Mouse (Mus musculus): ENCODE measurements at regions not wholly inside any gene's neighbourhood (a gene's known extent, or its start where the extent isn't known, plus 50 kb on each side); places are given as distances from the start of the nearest gene placed in this dataset.

DNA sequence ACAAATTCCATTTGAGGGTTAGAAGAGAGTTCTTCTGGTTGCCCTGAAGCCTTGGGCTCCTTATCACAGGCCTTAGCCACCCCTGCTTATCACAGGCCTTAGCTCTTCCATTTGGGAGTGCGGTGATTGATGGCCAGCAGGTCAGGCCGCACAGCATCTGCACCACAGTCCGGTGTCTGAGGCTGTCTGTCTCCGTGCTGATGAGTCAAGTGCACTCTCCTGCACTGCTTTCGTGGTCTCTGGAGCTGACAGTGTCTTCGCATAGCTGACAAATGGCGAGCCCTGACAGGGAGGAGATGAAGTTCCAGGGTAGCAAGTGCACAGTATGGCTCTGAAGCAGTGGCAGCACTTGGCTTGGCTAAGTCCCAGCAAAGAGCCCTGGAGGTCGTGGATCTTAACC lies 95.7 kb upstream of the Slc44a1 start:
- TF ChIP-seq CTCF (IDR thresholded peaks at IDR 0.05; ENCODE audit: control insufficient read depth, insufficient read depth, insufficient read length) (no peak), CEBPB (IDR thresholded peaks at IDR 0.05; ENCODE audit: low read depth) (no peak), FOSL1 (IDR thresholded peaks at IDR 0.05; ENCODE audit: insufficient read depth, low read length, poor library complexity, severe bottlenecking) (no peak), USF1 (IDR thresholded peaks at IDR 0.05; ENCODE audit: low read depth) (no peak)
